Mouse (Mus musculus): ENCODE data around the gene Myo15. TPM values are rescaled to one million over a fixed set of nuclear protein-coding genes. Genes with fewer than 3 reads are reported as not detected.
"Not testable (repeated sequence)": the region's sequence is repeated elsewhere in the genome, so short reads cannot be mapped to it uniquely, and the experiment has no call there.

Gene Myo15
- polyA plus RNA-seq (2017; shearing (Covaris generic)): under 1 TPM in 1 of 2 experiments, not detected in 1; 0.03 TPM

DNA sequence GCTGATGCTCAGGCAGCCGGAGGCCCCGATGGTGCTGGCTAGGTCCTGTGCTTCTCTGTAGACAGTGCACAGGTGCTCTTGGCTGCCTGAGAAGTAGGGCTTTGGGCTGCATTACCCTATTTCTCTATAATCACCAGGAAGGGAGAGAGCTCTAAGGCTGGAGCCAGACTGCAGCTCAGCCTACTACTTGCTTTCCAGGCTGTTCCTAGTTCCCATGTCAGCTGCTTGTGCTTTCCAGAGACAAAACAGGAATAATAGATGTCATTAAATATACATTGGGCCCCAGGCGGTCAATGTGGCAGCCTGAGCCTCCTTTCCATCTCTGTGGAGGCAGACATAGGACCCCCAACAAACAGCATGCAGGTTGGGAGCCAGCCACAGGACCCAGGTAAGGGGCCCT lies at the start of gene Myo15:
Gene Myo15 (plus strand): TSS at position 301 of the 400 bp plus-strand sequence.
- no peak for ATAC-seq

DNA sequence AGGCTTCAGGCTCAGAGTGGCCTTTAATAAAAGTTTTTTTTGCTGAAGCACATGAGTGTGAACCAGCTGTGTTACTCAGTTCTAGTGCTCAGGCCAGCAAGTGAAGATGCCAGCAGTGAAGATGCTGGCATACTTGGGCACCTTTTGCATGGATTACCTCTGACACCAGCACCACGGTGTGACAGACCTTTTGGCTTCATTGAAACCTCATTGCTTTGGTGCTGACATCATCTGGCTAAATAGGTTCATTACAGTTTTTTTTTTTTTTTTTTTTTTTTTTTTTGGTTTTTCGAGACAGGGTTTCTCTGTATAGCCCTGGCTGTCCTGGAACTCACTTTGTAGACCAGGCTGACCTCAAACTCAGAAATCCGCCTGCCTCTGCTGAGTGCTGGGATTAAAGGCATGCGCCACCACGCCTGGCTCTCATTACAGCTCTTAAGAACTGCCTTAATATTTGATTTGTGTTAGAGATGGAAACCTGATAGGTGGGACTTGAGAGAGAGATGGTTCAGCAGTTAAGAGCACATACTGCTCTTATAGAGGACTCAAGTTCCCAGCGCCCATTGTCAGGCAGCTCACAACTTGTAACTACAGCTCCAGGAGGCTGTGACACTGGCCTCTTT lies 47.0 kb upstream of the Myo15 start:
- ATAC-seq: no peak

DNA sequence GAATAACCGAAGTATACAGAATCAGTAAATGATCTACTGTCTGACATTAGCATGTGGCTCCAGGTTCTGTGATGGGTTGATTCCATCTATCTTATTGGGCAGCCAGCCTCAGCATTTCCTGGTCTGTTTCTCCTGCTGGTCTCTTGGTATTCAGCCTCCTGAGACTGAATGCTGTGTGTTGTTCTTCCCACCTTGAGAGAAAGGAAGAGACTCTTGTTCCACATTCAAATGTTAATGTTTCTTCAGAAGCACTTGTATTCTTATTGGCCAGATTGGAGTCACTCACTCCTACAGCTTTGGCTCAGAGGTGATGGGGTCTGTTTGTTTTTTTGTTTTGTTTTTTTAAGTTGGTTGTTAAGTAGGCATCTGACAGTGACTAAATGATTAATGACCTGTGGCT lies 46.1 kb upstream of the Myo15 start:
- ATAC-seq: no peak

DNA sequence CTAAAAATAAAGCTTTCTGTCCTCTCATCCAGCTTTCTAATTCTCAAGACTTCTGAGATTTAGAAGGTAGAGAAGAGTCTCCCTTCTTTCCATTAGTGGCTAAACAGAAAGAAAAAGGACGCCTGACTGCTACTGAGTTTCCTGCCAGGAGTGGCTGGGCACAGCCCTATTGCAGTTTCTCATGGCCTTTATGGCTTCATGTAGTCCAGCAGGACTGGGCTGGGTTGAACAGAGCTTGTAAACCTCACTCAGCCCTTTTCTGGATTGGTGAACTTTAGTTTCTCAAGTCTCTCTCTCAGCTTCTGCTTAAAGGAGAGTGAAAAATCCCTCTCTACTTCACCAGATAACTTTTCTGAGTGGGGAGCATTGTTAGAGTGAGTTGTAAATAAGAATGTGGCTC lies 42.7 kb upstream of the Myo15 start:
- no peak for ATAC-seq

DNA sequence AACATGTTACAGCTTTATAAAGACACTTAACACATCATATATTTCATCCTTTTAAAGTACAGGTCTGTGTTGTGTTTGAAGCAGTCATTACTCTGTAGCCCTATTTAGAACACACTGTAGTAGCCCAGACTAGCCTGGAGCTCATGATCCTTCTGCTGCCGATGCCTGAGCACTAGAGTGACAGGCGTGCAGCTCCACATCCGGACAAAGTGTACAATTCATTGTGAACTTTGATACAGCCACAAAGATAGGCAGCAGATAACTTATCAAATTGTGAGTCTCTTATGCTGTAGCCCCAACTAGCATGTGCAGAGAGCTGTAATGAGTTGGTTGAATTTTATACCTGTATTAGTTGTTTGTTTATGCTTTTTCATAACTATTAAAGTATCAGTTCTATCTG lies 41.5 kb upstream of the Myo15 start:
- no peak for ATAC-seq

DNA sequence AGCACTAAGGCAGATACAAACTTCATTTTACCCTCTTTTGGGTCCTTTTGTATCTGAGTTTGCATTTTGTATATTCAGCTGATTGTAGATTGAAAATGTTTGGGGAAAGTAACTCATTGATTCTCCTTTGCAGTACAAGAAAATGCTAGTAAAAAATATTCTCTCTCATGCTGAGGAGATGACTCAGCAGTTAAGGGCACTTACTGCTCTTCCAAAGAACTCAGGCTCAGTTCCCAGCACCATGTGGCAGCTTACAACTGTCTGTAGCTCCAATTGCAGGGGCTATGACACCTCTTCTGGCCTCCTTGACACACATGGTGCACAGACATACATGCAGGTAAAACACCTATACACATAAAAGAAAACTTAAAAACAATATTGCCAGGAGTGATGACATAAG lies 35.6 kb upstream of the Myo15 start:
- ATAC-seq: no peak

DNA sequence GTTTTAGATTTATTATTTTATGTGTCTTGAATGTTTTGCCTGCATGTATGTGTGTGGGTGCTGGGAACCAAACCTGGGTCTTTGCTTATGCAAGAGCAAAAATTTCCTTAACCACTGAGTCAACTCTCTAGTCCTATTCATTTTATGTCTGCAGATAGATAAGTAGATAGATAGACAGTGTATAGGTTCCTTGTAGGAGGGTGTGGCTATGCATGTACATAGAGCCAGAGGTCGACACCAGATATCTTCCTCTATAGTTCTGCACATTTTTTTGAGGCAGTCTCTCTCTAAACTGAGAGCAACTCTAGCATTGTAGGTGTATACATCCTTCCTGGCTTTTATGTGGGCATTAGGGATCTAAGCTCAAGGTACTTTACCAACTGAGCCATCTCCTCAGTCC lies 34.0 kb upstream of the Myo15 start:
- no peak for ATAC-seq

DNA sequence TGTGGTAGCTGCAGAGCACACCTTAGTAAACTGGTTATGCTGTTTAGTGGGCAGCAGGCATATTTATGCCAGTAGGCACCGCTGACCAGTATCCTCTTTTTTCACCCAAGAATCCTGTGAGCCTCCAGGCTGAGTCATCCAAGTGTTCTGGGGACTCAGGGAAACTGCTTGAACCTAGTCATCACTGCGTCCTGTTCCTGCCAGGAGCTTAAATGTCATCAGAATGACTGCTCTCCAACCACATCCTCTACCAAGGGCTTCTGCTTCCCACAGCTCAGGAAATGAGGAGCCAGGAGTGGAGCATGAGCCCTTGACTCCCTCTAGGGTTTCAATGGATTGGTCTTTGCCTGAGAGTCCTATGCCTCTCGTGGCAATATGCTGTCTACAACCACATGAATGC lies 32.5 kb upstream of the Myo15 start:
- ATAC-seq: no peak

DNA sequence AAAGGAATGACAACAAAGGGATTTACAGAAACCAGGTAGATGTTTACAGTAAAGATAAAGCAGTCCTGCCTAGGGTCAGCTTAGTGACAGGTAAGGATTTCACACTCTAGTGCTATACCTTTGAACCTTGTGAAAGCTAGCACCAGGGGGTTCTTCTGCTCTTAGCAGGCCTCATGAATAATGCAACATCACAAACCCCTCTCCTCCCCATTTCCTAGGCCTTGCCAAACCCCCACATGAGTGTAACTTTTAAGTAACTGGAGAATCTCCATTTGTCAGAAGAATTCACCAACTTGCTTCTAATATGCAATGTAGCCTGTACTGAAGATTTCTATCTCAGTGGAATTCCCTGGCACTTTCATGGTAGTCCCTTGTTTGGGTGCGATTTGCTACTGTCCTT lies 29.5 kb upstream of the Myo15 start:
- ATAC-seq: not testable (repeated sequence)

DNA sequence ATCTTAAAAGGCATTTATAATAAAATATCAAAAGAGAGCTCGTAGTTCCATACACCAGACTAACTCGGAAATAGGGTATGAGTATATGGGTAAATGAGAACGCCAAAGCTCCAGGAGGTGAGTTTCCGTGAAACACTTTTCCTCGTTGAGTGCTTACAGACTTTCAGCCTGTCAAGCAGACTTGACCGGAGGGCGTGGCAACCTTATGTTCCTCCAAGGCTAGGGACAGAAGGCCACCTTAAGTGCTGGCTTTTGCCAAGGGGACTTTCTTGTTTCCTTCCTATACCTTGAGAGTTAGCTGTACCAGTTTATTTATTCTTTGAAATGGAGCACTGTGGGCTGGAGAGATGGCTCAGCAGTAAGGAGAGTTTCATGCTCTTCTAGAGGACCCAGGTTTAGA lies 29.0 kb upstream of the Myo15 start:
- no peak for ATAC-seq

DNA sequence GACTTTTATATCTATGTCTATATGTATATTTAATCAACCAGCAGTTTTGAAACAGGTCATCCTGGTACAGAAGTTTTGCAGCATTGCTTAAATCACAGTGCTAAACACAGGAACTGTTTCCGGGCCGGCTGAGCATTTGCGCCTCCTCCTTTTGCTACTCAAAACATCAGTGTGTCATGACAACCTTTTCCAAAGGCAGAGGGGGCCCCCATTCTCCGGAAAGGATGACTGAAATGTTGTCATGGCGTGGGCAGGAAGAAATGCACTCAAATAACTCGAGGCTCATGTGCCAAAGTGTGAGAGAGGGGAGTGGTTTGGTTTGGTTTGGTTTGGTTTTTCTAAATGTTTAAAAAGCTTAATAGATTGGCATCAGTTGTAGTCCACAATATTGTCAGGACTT lies 26.2 kb upstream of the Myo15 start:
- no peak for ATAC-seq

DNA sequence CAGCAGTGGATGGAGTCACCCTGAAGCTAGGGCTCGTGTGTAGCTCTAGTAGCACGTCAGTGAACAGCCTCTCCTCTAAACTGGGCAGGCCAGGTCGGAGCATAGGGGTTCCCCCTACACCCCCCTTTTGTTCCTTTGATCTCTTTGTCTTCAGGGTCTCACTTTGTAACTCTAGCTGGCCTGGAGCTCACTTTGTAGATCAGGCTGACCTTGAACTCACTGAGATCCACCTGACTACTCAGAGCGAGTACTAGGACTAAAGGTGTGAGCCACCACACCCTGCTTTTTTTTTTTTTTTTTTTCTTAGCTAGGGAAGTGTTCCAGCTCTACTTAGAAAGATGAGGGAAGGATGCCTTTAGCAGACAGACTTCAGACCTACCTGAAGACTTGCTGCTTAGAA lies 25.1 kb upstream of the Myo15 start:
- no peak for ATAC-seq

DNA sequence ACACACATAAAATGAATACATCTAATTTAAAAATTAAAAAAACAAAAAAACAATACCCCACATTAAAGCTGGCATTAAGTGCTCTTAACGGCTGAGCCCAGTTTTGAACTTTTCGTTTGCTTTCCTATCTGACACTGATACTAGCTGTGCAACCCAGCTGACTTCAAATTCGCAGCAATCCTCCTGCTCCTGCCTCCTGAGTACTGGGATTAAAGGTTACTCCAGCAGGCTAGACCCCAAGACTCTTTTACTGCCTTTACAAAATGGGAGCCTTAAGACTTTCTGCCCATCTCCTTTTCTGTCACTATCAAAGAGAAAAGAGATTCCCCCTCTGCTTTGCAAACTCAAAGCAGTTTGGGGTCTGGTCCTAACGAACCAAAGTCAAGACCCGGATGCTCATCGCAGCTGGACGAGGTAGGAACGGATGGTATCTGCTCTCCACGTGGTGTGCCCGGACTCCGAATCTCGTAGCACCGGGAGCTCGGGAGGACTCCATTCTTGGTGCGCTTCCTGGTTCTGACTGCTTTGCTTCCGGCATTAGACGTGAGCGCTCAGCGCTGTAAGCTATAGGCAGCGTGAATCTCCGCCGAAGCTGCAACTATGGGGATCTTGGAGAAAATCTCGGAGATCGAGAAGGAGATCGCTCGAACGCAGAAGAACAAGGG lies 14.9 kb upstream of the Myo15 start, which contains the start of gene Drg2:
Gene Drg2 (plus strand): TSS at position 512 of the 665 bp plus-strand sequence.
- peak; percentile 89 for ATAC-seq

DNA sequence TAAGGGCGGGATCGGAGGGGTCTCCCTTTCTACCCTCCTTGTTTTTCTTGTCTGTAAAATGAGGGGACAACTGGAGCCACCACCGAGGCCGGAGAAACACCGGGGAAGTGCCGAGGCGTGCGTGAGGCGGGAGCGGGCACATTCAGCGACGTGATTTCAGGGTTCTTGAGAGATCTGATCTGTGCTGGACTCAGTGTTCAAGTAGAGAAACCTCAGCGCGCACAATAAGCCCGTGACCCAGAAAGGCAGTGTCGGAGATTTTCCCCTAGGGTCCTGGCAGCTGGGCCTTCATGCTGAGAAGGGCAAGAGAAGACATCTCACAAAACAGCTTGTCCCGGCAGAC lies 14.4 kb upstream of the Myo15 start:
- ATAC-seq: peak; percentile 27

DNA sequence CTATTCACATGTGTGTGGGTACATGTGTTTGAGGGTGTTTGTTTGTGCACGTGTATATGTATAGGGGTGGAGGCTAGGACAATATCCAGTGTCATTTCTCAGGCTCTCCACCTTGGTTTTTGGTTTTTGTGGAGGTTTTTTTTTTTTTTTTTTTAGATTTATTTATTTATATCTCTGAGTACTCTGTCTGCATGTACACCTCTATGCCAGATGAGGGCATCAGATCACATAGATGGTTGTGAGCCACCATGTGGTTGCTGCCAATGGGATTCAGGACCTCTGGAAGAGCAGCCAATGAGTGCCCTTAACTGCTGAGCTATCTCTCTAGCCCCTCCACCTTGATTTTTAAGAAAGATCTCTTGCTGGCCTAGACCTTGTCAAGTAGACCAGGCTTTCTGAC lies 11.2 kb upstream of the Myo15 start:
- ATAC-seq: no peak

DNA sequence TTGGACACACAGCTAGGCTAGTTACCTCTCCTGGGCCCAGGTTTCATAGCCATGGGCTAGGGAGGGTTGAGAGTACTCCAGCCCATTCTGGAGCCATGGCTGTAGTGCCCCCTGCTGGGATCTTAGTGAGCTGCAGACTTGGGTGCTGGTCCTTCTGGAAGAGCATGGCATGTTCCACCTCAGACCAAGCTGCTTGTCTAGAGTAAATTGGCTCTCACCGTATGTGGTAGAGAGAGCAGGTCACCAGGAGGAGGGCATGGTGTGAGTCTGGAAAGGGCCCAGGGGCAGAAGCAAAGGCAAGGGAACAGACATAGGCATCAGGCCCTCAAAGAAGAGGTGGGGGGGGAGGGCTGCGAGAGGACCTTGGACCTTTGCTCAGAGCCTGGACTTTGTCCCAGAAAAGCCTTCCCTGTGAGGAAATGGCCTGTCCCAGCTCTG lies 3.2 kb upstream of the Myo15 start:
- ATAC-seq: no peak

DNA sequence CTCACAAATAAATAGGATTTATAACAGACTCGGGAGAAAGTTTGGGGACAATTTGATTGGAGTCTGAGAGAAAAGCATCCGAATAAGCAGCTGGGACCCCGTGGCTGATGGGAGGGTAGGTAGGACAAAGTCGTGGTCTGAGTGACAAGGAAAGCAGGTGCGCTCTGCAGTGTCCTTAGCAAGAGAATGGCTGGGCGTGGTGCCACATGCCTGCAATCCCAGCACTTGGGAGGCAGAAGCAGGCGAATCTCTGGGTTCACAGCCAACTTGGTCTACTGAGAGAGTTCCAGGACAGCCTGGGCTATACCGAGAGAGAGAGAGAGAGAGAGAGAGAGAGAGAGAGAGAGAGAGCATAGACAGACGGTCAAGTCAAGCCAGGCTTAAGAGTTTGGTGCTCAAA lies 1.6 kb downstream of the Myo15 start:
- no peak for ATAC-seq

DNA sequence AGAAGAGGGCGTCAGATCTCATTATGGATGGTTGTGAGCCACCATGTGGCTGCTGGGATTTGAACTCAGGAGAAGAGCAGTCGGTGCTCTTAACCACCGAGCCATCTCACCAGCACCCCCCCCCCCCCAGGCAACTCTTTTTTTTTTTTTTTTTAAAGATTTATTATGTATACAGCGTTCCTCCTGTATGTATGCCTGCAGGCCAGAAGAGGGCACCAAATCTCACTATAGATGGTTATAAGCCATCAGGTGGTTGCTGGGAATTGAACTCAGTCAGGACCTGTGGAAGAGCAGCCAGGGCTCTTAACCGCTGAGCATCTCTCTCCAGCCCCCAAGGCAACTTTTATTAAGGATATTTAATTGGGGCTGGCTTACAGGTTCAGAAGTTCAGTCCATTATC lies 5.4 kb downstream of the Myo15 start:
- ATAC-seq: no peak

DNA sequence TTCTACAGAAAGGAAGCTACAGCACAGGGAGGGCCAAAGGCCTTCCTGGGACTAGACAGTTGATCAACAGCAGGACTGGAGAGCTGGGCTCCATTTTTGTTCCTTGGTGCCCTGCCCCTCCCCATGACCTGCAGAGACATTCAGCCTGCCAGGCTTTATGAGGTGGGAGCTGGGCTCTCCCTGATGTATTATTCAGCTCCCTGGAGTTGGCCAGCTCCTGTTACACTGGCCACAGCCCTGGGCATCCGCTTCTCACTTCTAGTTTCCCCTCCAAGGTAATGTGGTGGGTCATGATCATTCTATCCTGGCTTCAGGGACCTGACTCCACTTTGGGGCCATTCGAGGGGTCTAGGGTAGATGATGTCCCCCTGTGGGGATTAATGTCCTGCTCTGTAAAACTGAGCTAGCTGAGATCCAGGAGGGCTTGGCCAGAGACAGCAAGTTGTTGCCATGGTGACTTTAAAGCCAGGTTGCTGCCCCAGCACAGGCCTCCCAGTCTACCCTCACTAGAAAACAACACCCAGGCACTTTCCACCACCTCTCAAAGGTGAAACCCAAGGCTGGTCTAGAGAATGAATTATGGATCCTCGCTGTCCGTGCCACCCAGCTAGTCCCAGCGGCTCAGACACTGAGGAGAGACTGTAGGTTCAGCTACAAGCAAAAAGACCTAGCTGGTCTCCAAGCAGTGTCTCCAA lies 6.7 kb downstream of the Myo15 start:
- ATAC-seq: no peak

DNA sequence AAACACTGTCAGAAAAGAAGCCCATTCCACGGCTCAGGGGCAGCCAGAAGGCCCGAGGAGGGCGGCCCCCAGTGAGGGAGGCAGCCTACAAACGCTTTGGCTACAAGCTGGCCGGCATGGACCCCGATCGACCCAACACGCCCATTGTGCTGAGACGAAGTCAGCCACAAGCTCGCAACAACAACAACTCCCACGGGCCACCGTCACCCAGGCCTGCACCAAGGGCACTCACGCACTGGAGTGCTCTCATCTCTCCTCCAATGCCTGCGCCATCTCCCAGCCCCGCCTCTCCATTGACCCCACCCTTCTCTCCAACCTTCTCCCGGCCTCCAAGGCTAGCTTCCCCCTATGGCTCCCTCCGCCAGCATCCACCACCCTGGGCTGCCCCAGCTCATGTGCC lies 9.0 kb downstream of the Myo15 start:
- ATAC-seq: no peak

DNA sequence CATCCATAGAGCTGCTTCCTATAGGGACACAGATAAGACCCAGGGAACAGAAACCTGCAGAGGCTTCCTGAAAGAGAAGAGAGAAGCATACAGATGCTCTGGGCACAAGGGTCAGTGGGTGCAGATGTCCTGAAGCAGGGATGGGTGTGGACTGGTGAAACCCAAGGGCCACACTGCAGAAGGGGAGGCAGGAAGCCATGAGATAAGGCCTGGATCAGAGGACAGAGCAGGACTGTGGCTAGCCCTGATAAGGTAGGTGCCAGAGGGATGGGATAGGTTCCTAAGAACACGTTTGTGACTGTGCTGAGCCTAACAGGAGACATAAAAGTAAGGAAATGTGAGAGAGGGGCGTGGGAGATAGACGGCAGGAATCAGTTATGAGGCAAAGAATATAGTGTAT lies 17.1 kb downstream of the Myo15 start:
- no peak for ATAC-seq

DNA sequence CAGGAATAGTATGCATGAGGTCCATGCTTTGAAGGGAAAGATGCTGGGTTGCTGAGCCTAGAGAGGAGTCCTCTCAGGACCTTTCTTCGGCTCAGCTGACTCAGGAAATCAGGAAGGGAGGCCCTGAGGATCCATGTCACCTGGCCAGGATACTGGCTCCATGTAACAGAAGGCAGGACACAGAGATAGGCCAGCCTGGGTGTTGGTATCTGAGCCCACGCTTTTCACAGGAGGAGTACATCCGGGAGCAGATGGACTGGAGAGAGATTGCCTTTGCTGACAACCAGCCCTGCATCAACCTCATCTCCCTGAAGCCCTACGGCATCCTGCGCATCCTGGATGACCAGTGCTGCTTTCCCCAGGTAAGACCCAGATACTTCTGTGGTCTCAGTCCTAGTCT lies 23.6 kb downstream of the Myo15 start:
- ATAC-seq: no peak

DNA sequence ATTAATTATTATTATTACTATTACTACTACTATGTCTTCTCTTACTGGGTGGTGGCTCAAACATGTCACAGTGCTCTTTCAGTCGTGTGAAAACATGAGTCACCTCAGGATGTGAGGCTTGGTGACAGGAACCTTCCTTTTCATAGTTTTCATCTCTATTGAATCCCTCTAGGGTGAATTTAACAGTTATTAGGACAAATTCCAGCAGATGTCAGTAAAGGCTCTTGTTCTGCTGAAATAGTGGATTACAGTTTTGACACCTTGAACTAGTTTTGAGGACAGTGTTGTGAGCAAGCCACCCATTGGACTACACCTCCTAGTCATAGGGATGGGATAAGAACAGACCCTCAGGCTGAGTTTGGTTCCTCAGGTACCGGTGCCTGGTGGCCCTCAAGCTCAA lies 26.6 kb downstream of the Myo15 start:
- no peak for ATAC-seq

DNA sequence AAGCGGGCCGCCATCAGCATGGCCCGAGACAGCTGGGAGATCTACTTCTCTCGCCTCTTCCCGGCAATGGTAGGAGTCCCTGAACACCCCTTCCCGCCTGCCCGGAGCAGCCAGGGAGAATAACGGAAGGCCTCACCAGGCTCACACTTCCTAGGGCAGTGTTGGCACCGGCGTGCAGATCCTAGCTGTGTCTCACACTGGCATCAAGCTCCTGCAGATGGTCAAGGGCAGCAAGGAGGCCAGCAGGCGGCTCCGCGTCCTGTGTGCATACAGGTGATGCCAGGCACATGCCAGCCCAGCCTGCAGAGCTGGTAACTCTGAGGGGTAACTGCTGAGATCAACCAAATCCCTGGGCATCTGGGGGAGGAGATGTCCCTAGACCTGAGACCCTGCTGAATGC lies 38.1 kb downstream of the Myo15 start:
- ATAC-seq: no peak

Data from activated CD4-positive, CD25-positive, alpha-beta regulatory T cell, adult 4 months (primary cell).